Mouse (Mus musculus) liver, embryonic 14.5 days (tissue): ENCODE measurements around the gene 0610030E20Rik.

Source experiments
- CTCF ChIP-seq: IDR thresholded peaks from 2 replicates; pipeline ENCODE4 v1.5.1; 2016; ENCODE audit warnings: antibody characterized with exemption, low read depth, control low read depth
- EP300 ChIP-seq: IDR thresholded peaks from 2 replicates; pipeline ENCODE4 v1.6.1; 2016; ENCODE audit warnings: antibody characterized with exemption, low read depth

- TF ChIP-seq CTCF: no peak
- no peak for TF ChIP-seq EP300
Measured at GRCm38 (mm10) chr6:72359891-72360598, 12.9 kb downstream of the 0610030E20Rik start.
